Comparison of ENCODE assay signal across 24 mouse cellular contexts in genomic region chr1:37009880-37010279, GRCm38 (mm10). TPM values are rescaled to one million over a fixed set of nuclear protein-coding genes. Genes with fewer than 3 reads are reported as not detected.
A peak's percentile ranks its signal among the peaks of the same experiment; 100 is the strongest.
DNase-seq lines count a peak whose midpoint lies in the region; ATAC-seq lines count a peak whose summit lies in the region.
"Had no signal": no experiment of that assay in that cellular context is flagged by ENCODE, and none has a peak within 500 bp of the region (broad histone marks: within the 10 kb centered on the region; RNA-seq: fewer than 3 reads in every experiment).

No protein-coding gene starts in this region.

- WGBS in midbrain, embryonic 13.5 days = 81% methylated on average over 10 of the region's 10 CpGs
- WGBS in kidney, embryonic 14.5 days = 67% methylated on average over 10 of the region's 10 CpGs

- no peaks in the 10 kb centered on the region for H3K9me3 ChIP-seq in midbrain, embryonic 13.5 days
- no peaks in the 10 kb centered on the region for H3K9me3 ChIP-seq in kidney, embryonic 14.5 days (ENCODE audit: control insufficient read depth, low read length)
- H3K9me3 ChIP-seq: embryonic facial prominence, embryonic 15.5 days; forebrain, embryonic 10.5 days; G1E; heart, embryonic 15.5 days; hindbrain, embryonic 10.5 days; intestine, embryonic 15.5 days had no signal

- H3K4me1 ChIP-seq in midbrain, embryonic 13.5 days (replicated peaks) = no peaks in the 10 kb centered on the region
- 0 out of 2 replicates have a peak, but pooled peaks cover 4% of the 10 kb centered on the region for H3K4me1 ChIP-seq in kidney, embryonic 14.5 days (ENCODE audit: control insufficient read depth, insufficient read depth, low read length)
- H3K4me1 ChIP-seq: embryonic facial prominence, embryonic 15.5 days; forebrain, embryonic 10.5 days; heart, embryonic 15.5 days; hindbrain, embryonic 10.5 days; intestine, embryonic 15.5 days had no signal

- no peak overlapping the region for H3K9ac ChIP-seq in midbrain, embryonic 13.5 days (replicated peaks)
- no peak overlapping the region for H3K9ac ChIP-seq in kidney, embryonic 14.5 days (ENCODE audit: low read depth, low read length)
- H3K9ac ChIP-seq: embryonic facial prominence, embryonic 15.5 days; heart, embryonic 15.5 days; hindbrain, embryonic 14.5 days; intestine, embryonic 15.5 days had no signal

- ATAC-seq in frontal cortex, adult (ENCODE audit: low TSS enrichment) = peak; percentile 59; the same call in 1 of the 2 replicates
- no peak for ATAC-seq in midbrain, embryonic 13.5 days
- no peak for ATAC-seq in kidney, embryonic 14.5 days (ENCODE audit: low FRiP score, low TSS enrichment)
- ATAC-seq: forebrain, embryonic 14.5 days; intestine, embryonic 15.5 days had no signal

- no peak for DNase-seq in frontal cortex, postnatal 10 days (ENCODE audit: low spot score in 2 of 2)
- peak; percentile 12 for DNase-seq in layer of hippocampus, adult 9-11 months
- no peak for DNase-seq in layer of hippocampus, postnatal 25 days (ENCODE audit: extremely low spot score in 1 of 2, low spot score in 1 of 2)
- peak; percentile 8 for DNase-seq in right cerebral cortex, postnatal 25 days
- no peak for DNase-seq in right cerebral cortex, postnatal 14 days
- DNase-seq: adrenal gland, adult 8-10 months; cerebellum, adult 11-12 months; cerebellum, adult 9-10 months; cerebellum, postnatal 36 days; heart, adult 2 months had no signal

- no peak overlapping the region for H3K4me3 ChIP-seq in midbrain, embryonic 13.5 days (replicated peaks)
- H3K4me3 ChIP-seq in kidney, embryonic 14.5 days (ENCODE audit: low read length) = no peak overlapping the region
- H3K4me3 ChIP-seq: embryonic facial prominence, embryonic 15.5 days; erythroblast, embryonic 14.5 days; forebrain, embryonic 10.5 days; heart, adult 2 months; heart, embryonic 15.5 days; hindbrain, embryonic 10.5 days; intestine, embryonic 15.5 days had no signal

- H3K27me3 ChIP-seq in midbrain, embryonic 13.5 days = no peaks in the 10 kb centered on the region
- H3K27me3 ChIP-seq in kidney, embryonic 14.5 days (ENCODE audit: control insufficient read depth, insufficient read depth, low read length) = no peaks in the 10 kb centered on the region
- H3K27me3 ChIP-seq: embryonic facial prominence, embryonic 15.5 days; heart, embryonic 15.5 days; intestine, embryonic 15.5 days had no signal

- H3K4me2 ChIP-seq in midbrain, embryonic 13.5 days (replicated peaks) = no peak overlapping the region
- H3K4me2 ChIP-seq in kidney, embryonic 14.5 days (replicated peaks; ENCODE audit: low read depth, low read length) = no peak overlapping the region
- H3K4me2 ChIP-seq: embryonic facial prominence, embryonic 15.5 days; heart, embryonic 11.5 days; heart, embryonic 15.5 days; hindbrain, embryonic 14.5 days; intestine, embryonic 15.5 days had no signal

- H3K27ac ChIP-seq in midbrain, embryonic 13.5 days = no peak overlapping the region
- H3K27ac ChIP-seq in kidney, embryonic 14.5 days (ENCODE audit: low read depth, low read length) = no peak overlapping the region
- H3K27ac ChIP-seq: embryonic facial prominence, embryonic 15.5 days; forebrain, embryonic 10.5 days; heart, adult 2 months; heart, embryonic 15.5 days; hindbrain, embryonic 10.5 days; hindbrain, embryonic 14.5 days; intestine, embryonic 15.5 days had no signal

- no peaks in the 10 kb centered on the region for H3K36me3 ChIP-seq in midbrain, embryonic 13.5 days
- no peaks in the 10 kb centered on the region for H3K36me3 ChIP-seq in kidney, embryonic 14.5 days (ENCODE audit: control insufficient read depth, insufficient read depth, low read length)
- H3K36me3 ChIP-seq: embryonic facial prominence, embryonic 15.5 days; forebrain, embryonic 10.5 days; G1E; heart, embryonic 15.5 days; hindbrain, embryonic 10.5 days; intestine, embryonic 15.5 days had no signal

RNA-seq across cellular contexts. Expression of gene Vwa3b, which starts 16.5 kb away (rescaled TPM):
- total RNA-seq in layer of hippocampus, postnatal 25 days (2021) = 10 to 100 TPM; 19.6 to 21.1 TPM
- polyA plus RNA-seq in midbrain, embryonic 13.5 days (2015; fragmentation: Nextera tagmentation; extraction: Ambion mirVana) = 0.28 and 0.54 TPM in 2 replicates
- polyA plus RNA-seq in kidney, embryonic 14.5 days (2014; fragmentation: Nextera tagmentation; extraction: Ambion mirVana) = not detected in 2 replicates
- polyA plus RNA-seq: C2C12; erythroblast, embryonic 14.5 days; G1E; heart, embryonic 11.5 days had no signal

Comparison
In these comparisons a context has a peak if more than half of its experiments do, and no peak if none do; other contexts are left out.
1. DNase-seq: peak in layer of hippocampus, adult 9-11 months (single experiment) and right cerebral cortex, postnatal 25 days (single experiment); none in frontal cortex, postnatal 10 days (0 of 2), layer of hippocampus, postnatal 25 days (0 of 2) and right cerebral cortex, postnatal 14 days (single experiment).